Mouse (Mus musculus): ENCODE results near the gene Myd88. TPM values are rescaled to one million over a fixed set of nuclear protein-coding genes. Genes with fewer than 3 reads are reported as not detected.
A peak's percentile ranks its signal among the peaks of the same experiment; 100 is the strongest.

The Myd88 gene
- polyA plus RNA-seq, 1 experiment, result 27.0 TPM

DNA sequence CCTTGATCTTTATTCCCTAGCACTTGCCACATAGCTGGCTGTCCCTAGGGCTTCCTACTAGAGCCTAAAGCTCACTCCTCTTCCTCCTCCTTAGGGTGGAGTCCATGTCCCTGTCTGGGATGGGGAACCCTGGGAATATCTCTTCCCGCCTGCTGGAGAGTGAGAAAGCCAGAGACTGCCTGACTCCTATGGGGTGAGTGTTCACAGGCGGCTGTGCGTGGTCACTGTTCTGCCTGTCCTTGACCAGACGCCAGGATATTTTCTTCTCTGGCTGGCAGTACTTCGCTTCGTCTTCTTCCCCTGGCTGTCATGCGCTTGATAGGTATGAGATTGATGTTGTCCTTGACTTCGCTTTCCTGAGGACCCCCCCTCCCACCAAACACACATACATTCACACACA is 5.2 kb upstream of the Myd88 start:
- H3K4me1 ChIP-seq (ENCODE audit: control insufficient read depth, insufficient read depth, insufficient read length), result peaks cover 4% of the 10 kb centered on the region; the same call in 1 of the 2 replicates
- no peak for DNase-seq (ENCODE audit: low read depth in 1 of 2, low spot score in 2 of 2)
- 94% methylated on average over 8 of the region's 8 CpGs for WGBS
- TF ChIP-seq CTCF (IDR thresholded peaks at IDR 0.05; ENCODE audit: extremely low read depth, insufficient read depth, insufficient read length, insufficient replicate concordance), result no peak
- TF ChIP-seq POLR2A (IDR thresholded peaks at IDR 0.05; ENCODE audit: low read depth, low read length), result no peak
- H3K36me3 ChIP-seq (ENCODE audit: control insufficient read depth, insufficient read depth, low read length), result peaks cover 28% of the 10 kb centered on the region
- no peak overlapping the region for H3K4me3 ChIP-seq (ENCODE audit: extremely low read depth, insufficient read depth, insufficient read length)
- no peaks in the 10 kb centered on the region for H3K27me3 ChIP-seq (ENCODE audit: control insufficient read depth, insufficient read depth, low read length)
- H3K27ac ChIP-seq (ENCODE audit: insufficient read depth, low read length), result no peak overlapping the region

DNA sequence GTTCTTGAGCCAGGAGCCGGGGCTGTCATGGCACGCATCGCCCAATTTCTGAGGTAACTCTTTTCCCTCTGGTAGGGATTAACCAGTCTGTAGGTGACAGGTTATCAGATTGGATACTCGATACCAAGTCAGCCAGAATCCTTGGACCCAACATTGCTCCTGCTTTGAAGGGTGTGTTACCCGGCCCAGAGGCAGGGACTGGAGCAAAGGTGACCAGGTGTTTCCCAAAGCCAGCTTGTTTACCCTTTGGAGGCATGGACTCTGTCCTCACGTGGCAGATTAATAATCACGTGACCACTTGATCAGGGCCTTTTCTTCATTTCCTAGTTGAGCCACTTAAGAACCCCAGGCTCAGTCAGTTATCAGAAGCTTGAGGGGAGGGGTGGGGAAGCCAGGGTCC is 1.5 kb upstream of the Myd88 start:
- TF ChIP-seq POLR2A (IDR thresholded peaks at IDR 0.05; ENCODE audit: low read depth, low read length) (no peak), CTCF (IDR thresholded peaks at IDR 0.05; ENCODE audit: extremely low read depth, insufficient read depth, insufficient read length, insufficient replicate concordance) (no peak)
- DNase-seq (ENCODE audit: low read depth in 1 of 2, low spot score in 2 of 2), result no peak
- no peak overlapping the region for H3K4me3 ChIP-seq (ENCODE audit: extremely low read depth, insufficient read depth, insufficient read length)
- H3K36me3 ChIP-seq (ENCODE audit: control insufficient read depth, insufficient read depth, low read length), result peaks cover 20% of the 10 kb centered on the region
- WGBS, result 90% methylated on average over 7 of the region's 7 CpGs
- no peaks in the 10 kb centered on the region for H3K27me3 ChIP-seq (ENCODE audit: control insufficient read depth, insufficient read depth, low read length)
- H3K4me1 ChIP-seq (ENCODE audit: control insufficient read depth, insufficient read depth, insufficient read length), result peaks cover 8% of the 10 kb centered on the region; the same call in 1 of the 2 replicates
- H3K27ac ChIP-seq (ENCODE audit: insufficient read depth, low read length), result no peak overlapping the region

DNA sequence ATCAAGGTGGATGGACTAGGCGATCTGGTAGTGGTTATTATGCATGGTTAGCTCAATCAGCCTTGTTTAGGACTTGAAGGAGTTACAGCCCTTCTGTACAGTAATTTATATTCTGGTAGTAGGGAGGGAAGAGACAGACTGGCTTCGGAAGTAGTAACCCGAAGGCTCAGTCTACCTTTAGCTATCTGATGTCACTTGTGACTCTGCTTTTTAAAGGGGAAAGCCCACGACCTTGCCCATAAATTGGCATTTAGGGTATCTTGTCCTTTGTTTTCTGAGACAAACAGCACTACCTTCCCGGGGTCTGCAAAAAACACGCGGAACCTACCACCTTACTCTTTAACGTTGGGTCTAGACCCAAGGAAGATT is 1.0 kb downstream of the Myd88 start:
- Histone ChIP-seq H3K4me1 (ENCODE audit: control insufficient read depth, insufficient read depth, insufficient read length) (peaks cover 8% of the 10 kb centered on the region; the same call in 1 of the 2 replicates), H3K4me3 (ENCODE audit: extremely low read depth, insufficient read depth, insufficient read length) (peak overlapping the region; percentile 92), H3K27ac (ENCODE audit: insufficient read depth, low read length) (peak overlapping the region; percentile 75), H3K36me3 (ENCODE audit: control insufficient read depth, insufficient read depth, low read length) (peaks cover 14% of the 10 kb centered on the region), H3K27me3 (ENCODE audit: control insufficient read depth, insufficient read depth, low read length) (no peaks in the 10 kb centered on the region)
- TF ChIP-seq CTCF (IDR thresholded peaks at IDR 0.05; ENCODE audit: extremely low read depth, insufficient read depth, insufficient read length, insufficient replicate concordance) (no peak), POLR2A (IDR thresholded peaks at IDR 0.05; ENCODE audit: low read depth, low read length) (no peak)
- no peak for DNase-seq (ENCODE audit: low read depth in 1 of 2, low spot score in 2 of 2)
- WGBS, result 0% methylated on average over 8 of the region's 8 CpGs

DNA sequence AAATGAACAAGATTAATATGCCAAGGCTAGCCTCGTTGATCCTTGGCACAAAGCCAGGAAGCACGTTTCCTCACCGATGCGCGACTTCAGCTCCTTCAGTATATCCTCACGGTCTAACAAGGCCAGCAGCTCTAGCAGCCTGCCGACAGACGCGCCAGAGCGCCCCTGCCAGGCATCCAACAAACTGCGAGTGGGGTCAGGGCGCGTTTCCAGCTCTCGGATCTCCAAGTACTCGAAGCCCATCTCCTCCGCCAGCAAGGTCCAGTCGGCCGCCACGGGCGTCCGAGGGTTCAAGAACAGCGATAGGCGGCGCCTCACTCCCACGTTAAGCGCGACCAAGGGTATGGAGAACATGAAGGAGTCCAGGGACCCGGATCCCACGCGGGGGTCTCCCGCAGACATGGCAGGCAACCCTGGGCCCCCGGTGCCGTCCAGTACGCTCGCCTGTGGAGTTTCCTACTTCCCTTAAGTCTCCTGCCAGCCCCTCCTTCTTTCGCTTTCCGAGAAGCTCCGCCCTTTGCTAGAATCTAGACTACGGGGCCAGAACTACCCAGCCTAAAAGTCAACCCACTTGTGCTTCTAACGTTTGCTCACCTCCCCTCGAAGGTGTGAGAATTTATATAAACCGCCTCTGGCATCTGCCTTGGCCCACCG is 1.5 kb downstream of the Myd88 start, which contains the start of gene Acaa1a:
Acaa1a (plus strand) TSS at position 119 of the 654 bp plus-strand sequence.
- Histone ChIP-seq H3K27me3 (ENCODE audit: control insufficient read depth, insufficient read depth, low read length) (no peaks in the 10 kb centered on the region), H3K27ac (ENCODE audit: insufficient read depth, low read length) (peak within 1 kb of the TSS; percentile 75), H3K4me1 (ENCODE audit: control insufficient read depth, insufficient read depth, insufficient read length) (peaks cover 8% of the 10 kb centered on the region; the same call in 1 of the 2 replicates), H3K36me3 (ENCODE audit: control insufficient read depth, insufficient read depth, low read length) (peaks cover 12% of the 10 kb centered on the region), H3K4me3 (ENCODE audit: extremely low read depth, insufficient read depth, insufficient read length) (peak within 1 kb of the TSS; percentile 92)
- under 1% methylated on average over 43 of the region's 43 CpGs for WGBS
- peak; percentile 46 to 66 for DNase-seq (ENCODE audit: low read depth in 1 of 2, low spot score in 2 of 2)
- TF ChIP-seq CTCF (IDR thresholded peaks at IDR 0.05; ENCODE audit: extremely low read depth, insufficient read depth, insufficient read length, insufficient replicate concordance) (no peak), POLR2A (IDR thresholded peaks at IDR 0.05; ENCODE audit: low read depth, low read length) (peak; percentile 38)

DNA sequence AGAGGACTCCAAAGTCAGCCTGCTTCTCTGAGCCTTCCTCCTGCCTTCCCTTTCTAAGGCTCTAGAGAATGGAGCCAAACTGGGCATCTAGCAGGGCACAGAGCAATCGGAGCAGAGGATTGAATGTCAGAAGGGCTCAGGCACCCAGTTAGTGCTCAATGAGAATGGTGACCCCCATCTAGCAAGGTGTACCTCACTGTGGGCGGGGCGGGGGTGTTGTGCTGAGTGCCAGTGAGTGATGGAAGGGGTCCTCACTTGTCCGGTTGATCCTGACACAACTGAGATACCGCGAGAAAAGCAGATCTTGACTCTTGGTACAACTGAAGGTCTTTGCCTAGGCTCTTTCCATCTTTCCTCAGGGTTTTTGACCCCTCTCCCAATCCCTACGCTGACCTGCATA is 2.1 kb downstream of the Myd88 start:
- 39% methylated on average over 7 of the region's 7 CpGs for WGBS
- Histone ChIP-seq H3K36me3 (ENCODE audit: control insufficient read depth, insufficient read depth, low read length) (peaks cover 9% of the 10 kb centered on the region), H3K27ac (ENCODE audit: insufficient read depth, low read length) (no peak overlapping the region), H3K27me3 (ENCODE audit: control insufficient read depth, insufficient read depth, low read length) (no peaks in the 10 kb centered on the region), H3K4me1 (ENCODE audit: control insufficient read depth, insufficient read depth, insufficient read length) (peaks cover 12% of the 10 kb centered on the region; the same call in 1 of the 2 replicates), H3K4me3 (ENCODE audit: extremely low read depth, insufficient read depth, insufficient read length) (peak overlapping the region; percentile 92)
- DNase-seq (ENCODE audit: low read depth in 1 of 2, low spot score in 2 of 2), result no peak
- no peak for TF ChIP-seq CTCF (IDR thresholded peaks at IDR 0.05; ENCODE audit: extremely low read depth, insufficient read depth, insufficient read length, insufficient replicate concordance)

DNA sequence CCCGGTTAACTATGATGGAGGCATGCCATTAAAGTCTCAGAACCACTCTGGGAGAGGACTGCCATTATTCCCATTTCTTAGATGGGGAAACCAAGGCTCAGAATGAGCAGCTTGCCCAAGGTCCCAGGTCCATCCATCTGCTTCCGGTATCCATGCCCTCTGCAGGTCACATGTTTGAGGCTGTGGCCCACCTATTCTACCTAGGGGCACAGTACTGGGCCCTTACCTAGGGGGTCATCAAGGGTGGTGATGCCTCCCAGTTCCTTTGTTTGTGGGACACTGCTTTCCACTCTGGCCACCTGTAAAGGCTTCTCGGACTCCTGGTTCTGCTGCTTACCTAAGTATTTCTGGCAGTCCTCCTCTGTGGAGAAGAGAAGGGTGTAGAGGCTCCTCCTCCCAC is 2.9 kb downstream of the Myd88 start:
- no peak overlapping the region for H3K4me3 ChIP-seq (ENCODE audit: extremely low read depth, insufficient read depth, insufficient read length)
- no peak for DNase-seq (ENCODE audit: low read depth in 1 of 2, low spot score in 2 of 2)
- H3K4me1 ChIP-seq (ENCODE audit: control insufficient read depth, insufficient read depth, insufficient read length), result peaks cover 12% of the 10 kb centered on the region; the same call in 1 of the 2 replicates
- H3K27me3 ChIP-seq (ENCODE audit: control insufficient read depth, insufficient read depth, low read length), result no peaks in the 10 kb centered on the region
- 91% methylated on average over 3 of the region's 3 CpGs for WGBS
- H3K36me3 ChIP-seq (ENCODE audit: control insufficient read depth, insufficient read depth, low read length), result peaks cover 9% of the 10 kb centered on the region
- H3K27ac ChIP-seq (ENCODE audit: insufficient read depth, low read length), result no peak overlapping the region
- TF ChIP-seq CTCF (IDR thresholded peaks at IDR 0.05; ENCODE audit: extremely low read depth, insufficient read depth, insufficient read length, insufficient replicate concordance) (no peak), POLR2A (IDR thresholded peaks at IDR 0.05; ENCODE audit: low read depth, low read length) (no peak)

DNA sequence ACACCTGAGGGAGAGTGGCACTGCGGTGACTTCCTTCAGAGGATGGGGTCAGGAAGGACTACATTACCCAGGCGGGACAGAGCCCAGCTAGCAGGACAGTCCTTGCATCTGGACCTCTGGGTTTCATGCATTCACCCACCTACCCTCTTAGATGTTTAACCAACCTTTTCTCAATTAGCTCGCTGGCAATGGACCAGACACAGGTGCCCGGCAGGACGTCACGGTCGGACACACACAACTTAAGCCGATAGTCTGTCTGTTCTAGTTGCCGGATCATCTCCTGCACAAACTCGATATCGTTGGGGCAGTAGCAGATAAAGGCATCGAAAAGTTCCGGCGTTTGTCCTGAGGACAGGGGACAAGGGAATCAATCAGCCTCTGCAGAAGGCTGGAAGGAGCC is 3.4 kb downstream of the Myd88 start:
- H3K36me3 ChIP-seq (ENCODE audit: control insufficient read depth, insufficient read depth, low read length), result peaks cover 9% of the 10 kb centered on the region
- H3K27me3 ChIP-seq (ENCODE audit: control insufficient read depth, insufficient read depth, low read length), result no peaks in the 10 kb centered on the region
- no peak overlapping the region for H3K27ac ChIP-seq (ENCODE audit: insufficient read depth, low read length)
- DNase-seq (ENCODE audit: low read depth in 1 of 2, low spot score in 2 of 2), result no peak
- no peak overlapping the region for H3K4me3 ChIP-seq (ENCODE audit: extremely low read depth, insufficient read depth, insufficient read length)
- TF ChIP-seq POLR2A (IDR thresholded peaks at IDR 0.05; ENCODE audit: low read depth, low read length), result no peak
- no peak for TF ChIP-seq CTCF (IDR thresholded peaks at IDR 0.05; ENCODE audit: extremely low read depth, insufficient read depth, insufficient read length, insufficient replicate concordance)
- WGBS, result 94% methylated on average over 14 of the region's 14 CpGs
- H3K4me1 ChIP-seq (ENCODE audit: control insufficient read depth, insufficient read depth, insufficient read length), result peaks cover 12% of the 10 kb centered on the region; the same call in 1 of the 2 replicates
